Mouse (Mus musculus): ENCODE data around the gene Zfp524.

GRCm38 (mm10) chr7:5058631-5059030 is 44.4 kb downstream of the Zfp524 start:
- TF ChIP-seq CTCF (IDR thresholded peaks at IDR 0.05; ENCODE audit: low read depth) (no peak), EP300 (IDR thresholded peaks at IDR 0.05; ENCODE audit: low read depth) (no peak)
